Mouse (Mus musculus): ENCODE results near the gene Zc3h15.

The Zc3h15 gene

GRCm38 (mm10) chr2:83713946-83714345 is 69.7 kb downstream of the Zc3h15 start:
- DNase-seq (ENCODE audit: low spot score in 2 of 2), result no peak

Data from spleen, postnatal 10 days (tissue).